Mouse (Mus musculus) subcutaneous adipose tissue, adult 2 months (tissue): ENCODE measurements around the gene Gm38392. TPM values are rescaled to one million over a fixed set of nuclear protein-coding genes. Genes with fewer than 3 reads are reported as not detected.

Source experiments
- polyA plus RNA-seq: library from polyadenylated mRNA; depleted of rRNA; stranded (reverse); fragments of >200 nt; gene quantifications from 2 replicates; pipeline ENCODE4 v1.2.3, GENCODE M21; 2012; ENCODE audit warnings: low replicate concordance; rRNA removed

The Gm38392 gene
- polyA plus RNA-seq: 0.33 and 0.42 TPM in 2 replicates

DNA sequence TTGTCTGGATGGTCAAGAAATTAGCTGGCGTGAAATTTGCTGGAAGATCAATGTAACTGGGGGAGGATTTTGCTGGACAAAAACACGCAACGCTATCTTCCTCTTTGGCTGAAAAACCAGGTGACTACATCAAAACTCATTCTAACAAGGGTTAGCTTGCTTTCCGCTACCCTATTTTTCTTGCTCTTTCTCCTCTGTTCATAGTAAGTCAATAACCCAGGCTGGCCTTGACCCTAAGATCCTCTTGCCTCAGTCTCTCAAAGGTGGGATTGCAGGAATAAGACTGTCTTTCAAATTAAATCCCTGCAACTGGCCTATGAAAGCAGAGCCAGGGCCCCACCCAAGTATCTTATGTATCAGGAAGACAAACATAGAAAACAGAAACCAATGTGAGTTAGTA is at the start of gene Gm38392:
Gene Gm38392 (minus strand): TSS at position 101 of the 400 bp plus-strand sequence.

GRCm38 (mm10) chr3:88336058-88337013 is 49.3 kb upstream of the Gm38392 start, which contains the start of the genes Tmem79 and Smg5:
Gene Tmem79, minus strand, starts transcription at chr3:88336148.
Gene Smg5, plus strand, starts transcription at chr3:88336260.

DNA sequence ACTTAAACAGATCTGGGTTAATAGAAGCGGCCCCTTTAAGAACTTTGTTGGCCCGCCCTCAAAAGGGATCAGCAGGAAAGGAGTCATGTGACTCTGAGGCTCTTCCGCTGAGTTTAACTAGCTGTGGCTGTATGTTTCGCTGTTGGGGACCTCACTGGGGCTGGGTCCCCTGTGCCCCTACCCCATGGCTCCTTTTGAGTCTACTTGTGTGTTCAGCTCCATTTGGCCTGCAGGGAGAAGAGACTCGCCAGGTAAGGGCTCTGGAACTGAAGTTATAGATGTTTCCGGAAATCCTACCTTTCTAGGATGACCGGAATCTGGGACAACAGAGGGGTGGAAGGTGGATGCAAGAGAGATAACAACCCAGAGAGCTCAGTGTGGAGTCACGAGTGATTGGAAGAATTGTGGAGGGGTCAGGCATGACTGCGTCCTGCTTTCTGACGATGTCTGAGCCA is 38.0 kb upstream of the Gm38392 start, which contains the start of gene Glmp:
Gene Glmp (plus strand): TSS at position 73 of the 455 bp plus-strand sequence.

DNA sequence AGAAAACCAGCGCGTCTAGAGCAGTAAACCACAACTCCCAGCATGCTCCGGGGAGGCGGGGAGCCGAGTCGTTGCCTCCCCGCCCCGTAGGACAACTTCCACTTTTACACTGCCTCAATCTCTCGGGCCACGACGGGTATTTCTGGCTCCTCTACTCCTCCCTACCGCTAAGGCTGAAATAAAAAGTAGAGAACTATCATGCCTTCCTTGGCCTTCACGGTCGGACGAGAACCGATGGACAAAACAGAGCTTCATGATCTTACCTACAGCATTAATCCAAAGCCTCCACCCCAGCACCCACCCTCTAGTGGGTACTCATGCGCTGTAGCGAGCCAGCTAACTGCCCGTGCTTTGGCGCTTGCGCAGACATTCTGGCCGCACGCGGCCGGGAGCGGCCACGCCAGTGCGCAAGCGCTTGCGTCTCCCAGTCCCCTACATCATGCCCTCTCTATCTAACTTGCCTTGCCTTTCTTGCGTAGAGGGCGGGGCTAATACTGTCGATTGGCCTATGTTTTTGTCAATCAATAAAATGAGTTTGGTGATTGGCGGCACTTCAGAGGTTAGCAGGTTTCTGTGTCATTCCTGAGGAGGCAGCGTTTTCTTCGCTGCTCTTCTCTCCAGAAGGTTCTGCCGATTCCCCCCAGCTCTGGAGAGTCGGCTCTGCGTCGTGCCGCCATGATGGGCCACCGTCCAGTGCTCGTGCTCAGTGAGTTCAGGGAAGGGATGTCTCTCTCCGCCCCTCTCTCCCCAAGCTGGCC is 9.7 kb upstream of the Gm38392 start, which contains the start of the genes Tsacc and Cct3:
Gene Tsacc (minus strand): TSS at position 439 of the 758 bp plus-strand sequence.
Gene Cct3 (plus strand): TSS at position 556 of the 758 bp plus-strand sequence.

DNA sequence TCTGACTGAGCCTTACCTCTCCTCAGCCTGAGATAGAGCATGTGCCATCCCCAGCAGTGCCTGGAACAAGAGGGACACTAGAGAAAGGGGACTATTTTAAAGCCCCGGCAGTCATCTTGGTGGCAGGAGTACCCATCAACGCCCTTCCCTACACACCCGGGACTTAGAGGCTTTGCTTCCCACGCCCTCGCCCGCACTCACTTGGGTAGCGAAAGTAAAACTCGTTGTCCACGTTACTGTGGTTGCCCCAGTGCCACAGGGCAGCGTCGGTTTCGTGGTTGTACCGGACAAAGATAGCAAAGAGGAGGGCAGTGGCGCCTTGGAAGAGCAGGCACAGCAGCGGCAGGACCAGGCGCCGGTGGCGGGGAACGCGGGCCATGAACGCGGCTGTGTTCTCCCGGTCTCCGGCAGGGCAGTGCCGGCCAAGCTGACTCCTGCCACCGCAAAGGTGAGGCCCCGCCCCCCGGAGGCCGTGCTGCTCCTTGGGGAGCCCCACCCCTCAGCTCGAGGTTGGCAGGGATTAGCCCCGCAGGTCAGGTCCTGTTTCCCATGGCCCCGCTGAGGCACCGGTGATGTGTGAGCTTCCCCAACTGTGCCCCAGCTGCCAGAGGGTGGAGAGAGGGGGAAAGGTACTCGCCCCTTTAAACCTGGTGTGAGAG is 32.6 kb downstream of the Gm38392 start, which contains the start of gene Rhbg:
Gene Rhbg (minus strand): TSS at position 442 of the 659 bp plus-strand sequence.

Other genes starting within 250 kb of the Gm38392 start
- 4.1 and 19.7 TPM in 2 replicates for gene Gpatch4, start 244.1 kb downstream of the Gm38392 start, polyA plus RNA-seq
- gene Naxe, start 228.7 kb downstream of the Gm38392 start, polyA plus RNA-seq: 119 and 130 TPM in 2 replicates
- not detected in 2 replicates for gene Ttc24, start 208.9 kb downstream of the Gm38392 start, polyA plus RNA-seq
- 1.4 and 12.8 TPM in 2 replicates for gene Iqgap3, start 205.2 kb downstream of the Gm38392 start, polyA plus RNA-seq
- gene Mef2d, start 144.8 kb downstream of the Gm38392 start, polyA plus RNA-seq: 56.6 and 78.8 TPM in 2 replicates
- 1.3 and 2.6 TPM in 2 replicates for gene Rhbg, start 32.5 kb downstream of the Gm38392 start, polyA plus RNA-seq
- 5.6 and 5.7 TPM in 2 replicates for gene Tsacc, start 9.8 kb upstream of the Gm38392 start, polyA plus RNA-seq
- gene Cct3, start 9.9 kb upstream of the Gm38392 start, polyA plus RNA-seq: 112 and 200 TPM in 2 replicates
- gene Glmp, start 37.8 kb upstream of the Gm38392 start, polyA plus RNA-seq: 237 and 305 TPM in 2 replicates
- gene Tmem79, start 48.9 kb upstream of the Gm38392 start, polyA plus RNA-seq: 39.1 and 40.3 TPM in 2 replicates
- 60.2 and 94.7 TPM in 2 replicates for gene Smg5, start 49.0 kb upstream of the Gm38392 start, polyA plus RNA-seq
- gene Paqr6, start 77.4 kb upstream of the Gm38392 start, polyA plus RNA-seq: 10.3 and 13.1 TPM in 2 replicates
- 0.14 and 0.19 TPM in 2 replicates for gene Bglap3, start 85.5 kb upstream of the Gm38392 start, polyA plus RNA-seq
- not detected in 2 replicates for gene Bglap2, start 91.5 kb upstream of the Gm38392 start, polyA plus RNA-seq
- gene Bglap, start 97.3 kb upstream of the Gm38392 start, polyA plus RNA-seq: not detected in 2 replicates
- gene Pmf1, start 123.1 kb upstream of the Gm38392 start, polyA plus RNA-seq: 35.7 and 50.0 TPM in 2 replicates
- gene Slc25a44, start 137.9 kb upstream of the Gm38392 start, polyA plus RNA-seq: 57.9 and 74.4 TPM in 2 replicates
- 51.9 and 53.4 TPM in 2 replicates for gene Sema4a, start 174.0 kb upstream of the Gm38392 start, polyA plus RNA-seq
- gene Lmna, start 222.7 kb upstream of the Gm38392 start, polyA plus RNA-seq: 140 and 285 TPM in 2 replicates
- 0.56 and 12.0 TPM in 2 replicates for gene Mex3a, start 245.2 kb upstream of the Gm38392 start, polyA plus RNA-seq